Mouse (Mus musculus) olfactory bulb, adult 2 months (tissue): Measurements from ENCODE around the gene Dnah17.

Source experiments
- CTCF ChIP-seq: fragments of 200-500 bp; IDR thresholded peaks from 2 replicates; pipeline ENCODE4 v1.5.1; 2012; ENCODE audit warnings: low read depth, mild to moderate bottlenecking, low read length, moderate library complexity; ENCODE audit not compliant: insufficient read depth
- POLR2A ChIP-seq: fragments of 200-500 bp; IDR thresholded peaks from 2 replicates; pipeline ENCODE4 v1.6.1; 2012; ENCODE audit warnings: mild to moderate bottlenecking, low read depth, low read length, moderate library complexity; ENCODE audit not compliant: insufficient read depth

GRCm38 (mm10) chr11:117972656-117973558 is 157.5 kb downstream of the Dnah17 start:
- no peak for TF ChIP-seq CTCF
- TF ChIP-seq POLR2A, result no peak
